Mouse (Mus musculus): Measurements from ENCODE around the gene Ros1. TPM values are rescaled to one million over a fixed set of nuclear protein-coding genes. Genes with fewer than 3 reads are reported as not detected.

The Ros1 gene
- polyA plus RNA-seq, 1 experiment from 2014 or later = not detected

DNA sequence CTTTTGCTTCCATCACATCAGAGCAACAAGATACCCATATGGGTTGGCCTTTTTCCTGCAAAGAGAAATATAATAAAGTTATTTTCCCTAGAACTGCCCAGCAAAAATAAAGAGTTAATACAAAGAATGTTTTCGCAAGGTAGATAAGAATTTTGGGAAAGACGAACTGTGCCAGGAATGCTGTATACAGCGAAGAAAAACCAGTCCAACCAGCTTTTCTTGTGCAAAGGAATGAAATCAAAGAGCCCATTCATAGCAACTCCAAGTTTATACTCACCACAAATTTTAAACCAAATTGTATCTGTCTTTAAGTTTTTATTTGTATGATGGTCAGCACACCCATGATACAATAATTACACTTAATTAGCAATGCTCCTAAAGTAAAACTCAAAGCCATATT, 24.6 kb upstream of the Ros1 start:
- Histone ChIP-seq H3K27ac (no peak overlapping the region), H3K4me2 (replicated peaks) (no peak overlapping the region), H3K9ac (no peak overlapping the region), H3K4me3 (replicated peaks; ENCODE audit: low read length) (no peak overlapping the region), H3K27me3 (ENCODE audit: control insufficient read depth, insufficient read depth, low read length) (no peaks in the 10 kb centered on the region), H3K9me3 (ENCODE audit: control insufficient read depth, low read length) (no peaks in the 10 kb centered on the region), H3K36me3 (replicated peaks; ENCODE audit: control insufficient read depth, insufficient read depth) (no peaks in the 10 kb centered on the region), H3K4me1 (replicated peaks; ENCODE audit: control insufficient read depth, insufficient read depth, low read length) (no peaks in the 10 kb centered on the region)
- no peak for ATAC-seq (ENCODE audit: low FRiP score)
- no peak for DNase-seq (ENCODE audit: low spot score)
- 77% methylated on average over 3 of the region's 3 CpGs for WGBS

DNA sequence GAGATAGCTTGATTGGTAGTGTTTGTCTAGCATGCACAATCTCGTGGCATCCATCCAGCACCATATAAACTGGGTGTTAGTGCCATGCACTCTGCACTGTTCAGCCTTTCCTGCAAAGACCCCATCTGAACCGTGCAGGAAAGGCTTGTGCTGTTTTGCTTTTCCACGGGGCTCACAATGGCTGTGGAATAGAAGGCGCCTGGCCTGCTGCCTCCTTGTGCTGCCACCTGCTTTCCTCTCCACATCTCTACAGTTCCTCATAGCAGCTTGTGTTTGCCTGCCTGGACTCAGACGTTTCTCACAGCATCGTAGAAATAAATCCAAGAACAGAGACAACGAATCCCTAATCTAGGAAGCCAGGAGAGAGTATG, 22.5 kb upstream of the Ros1 start:
- DNase-seq (ENCODE audit: low spot score) (no peak), ATAC-seq (ENCODE audit: low FRiP score) (peak; percentile 63; the same call in 1 of the 2 replicates)
- Histone ChIP-seq H3K9ac (no peak overlapping the region), H3K4me1 (replicated peaks; ENCODE audit: control insufficient read depth, insufficient read depth, low read length) (no peaks in the 10 kb centered on the region), H3K4me3 (replicated peaks; ENCODE audit: low read length) (no peak overlapping the region), H3K36me3 (replicated peaks; ENCODE audit: control insufficient read depth, insufficient read depth) (no peaks in the 10 kb centered on the region), H3K27ac (no peak overlapping the region), H3K4me2 (replicated peaks) (no peak overlapping the region), H3K27me3 (ENCODE audit: control insufficient read depth, insufficient read depth, low read length) (no peaks in the 10 kb centered on the region), H3K9me3 (ENCODE audit: control insufficient read depth, low read length) (no peaks in the 10 kb centered on the region)
- WGBS = 54% methylated on average over 7 of the region's 7 CpGs

- Histone ChIP-seq H3K4me2 (replicated peaks) (no peak overlapping the region), H3K9me3 (ENCODE audit: control insufficient read depth, low read length) (no peaks in the 10 kb centered on the region), H3K27me3 (ENCODE audit: control insufficient read depth, insufficient read depth, low read length) (no peaks in the 10 kb centered on the region), H3K4me1 (replicated peaks; ENCODE audit: control insufficient read depth, insufficient read depth, low read length) (no peaks in the 10 kb centered on the region), H3K4me3 (replicated peaks; ENCODE audit: low read length) (no peak overlapping the region), H3K36me3 (replicated peaks; ENCODE audit: control insufficient read depth, insufficient read depth) (no peaks in the 10 kb centered on the region), H3K9ac (no peak overlapping the region), H3K27ac (no peak overlapping the region)
- ATAC-seq (ENCODE audit: low FRiP score) (peak; percentile 76; the same call in 1 of the 2 replicates), DNase-seq (ENCODE audit: low spot score) (peak; percentile 75)
- 27% methylated on average over 7 of the region's 7 CpGs for WGBS
These were observed 21.9 kb upstream of the Ros1 start for GRCm38 (mm10) chr10:52216797-52217563.

DNA sequence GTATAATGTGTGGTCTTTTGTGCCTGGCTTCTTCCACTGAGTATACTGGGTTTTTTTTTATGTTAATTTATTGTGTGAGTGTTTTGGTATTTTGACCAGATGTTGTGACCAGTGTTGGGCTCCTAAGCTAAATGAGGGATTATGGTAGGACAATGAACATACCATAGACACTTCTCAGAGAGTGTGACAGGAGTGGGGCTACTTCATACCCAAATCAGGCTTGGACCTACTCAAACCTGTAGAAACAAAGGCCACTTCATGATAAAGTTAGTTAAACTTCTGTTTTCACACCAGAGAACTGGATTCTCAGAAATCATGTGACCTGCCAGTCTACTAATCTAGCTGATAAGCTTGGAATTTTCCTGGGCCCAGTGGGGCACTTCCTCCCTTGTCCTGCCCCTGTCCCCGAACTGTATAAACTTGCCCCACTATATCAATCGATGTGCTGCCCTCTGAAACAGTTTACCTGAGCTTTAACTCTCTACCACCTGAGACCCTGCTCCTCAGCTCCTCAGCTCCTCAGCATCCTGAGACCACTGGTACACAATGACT, 20.3 kb upstream of the Ros1 start:
- Histone ChIP-seq H3K4me2 (replicated peaks) (no peak overlapping the region), H3K4me1 (replicated peaks; ENCODE audit: control insufficient read depth, insufficient read depth, low read length) (no peaks in the 10 kb centered on the region), H3K9me3 (ENCODE audit: control insufficient read depth, low read length) (no peaks in the 10 kb centered on the region), H3K27ac (no peak overlapping the region), H3K9ac (no peak overlapping the region), H3K4me3 (replicated peaks; ENCODE audit: low read length) (no peak overlapping the region), H3K36me3 (replicated peaks; ENCODE audit: control insufficient read depth, insufficient read depth) (no peaks in the 10 kb centered on the region), H3K27me3 (ENCODE audit: control insufficient read depth, insufficient read depth, low read length) (no peaks in the 10 kb centered on the region)
- ATAC-seq (ENCODE audit: low FRiP score) (no peak), DNase-seq (ENCODE audit: low spot score) (no peak)
- 58% methylated on average over 2 of the region's 2 CpGs for WGBS

GRCm38 (mm10) chr10:52204006-52204405, 9.0 kb upstream of the Ros1 start:
- no peak for DNase-seq (ENCODE audit: low spot score)
- WGBS = 77% methylated on average over 2 of the region's 2 CpGs
- no peak for ATAC-seq (ENCODE audit: low FRiP score)
- Histone ChIP-seq H3K27ac (no peak overlapping the region), H3K36me3 (replicated peaks; ENCODE audit: control insufficient read depth, insufficient read depth) (no peaks in the 10 kb centered on the region), H3K4me1 (replicated peaks; ENCODE audit: control insufficient read depth, insufficient read depth, low read length) (no peaks in the 10 kb centered on the region), H3K4me3 (replicated peaks; ENCODE audit: low read length) (no peak overlapping the region), H3K27me3 (ENCODE audit: control insufficient read depth, insufficient read depth, low read length) (no peaks in the 10 kb centered on the region), H3K4me2 (replicated peaks) (no peak overlapping the region), H3K9me3 (ENCODE audit: control insufficient read depth, low read length) (no peaks in the 10 kb centered on the region), H3K9ac (no peak overlapping the region)

DNA sequence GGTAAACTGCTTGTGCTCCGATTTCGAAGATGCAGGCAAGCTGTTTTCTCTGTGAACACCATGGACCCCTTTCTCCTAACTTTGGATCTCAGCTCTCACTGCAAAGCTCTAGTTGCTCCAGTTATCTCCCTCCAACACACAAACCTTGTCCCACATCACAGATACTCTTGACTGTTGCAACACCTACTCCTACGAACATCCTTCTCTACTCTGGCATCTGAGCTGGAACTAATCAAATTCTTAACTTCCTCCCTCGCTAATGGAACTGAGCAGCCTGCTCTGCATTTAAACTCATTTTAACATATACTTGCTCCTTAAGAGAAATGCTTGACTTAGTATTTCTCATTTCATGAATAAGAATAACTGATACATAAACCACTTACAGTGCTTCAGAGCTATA, 9.1 kb downstream of the Ros1 start:
- ATAC-seq (ENCODE audit: low FRiP score) (no peak), DNase-seq (ENCODE audit: low spot score) (no peak)
- Histone ChIP-seq H3K4me1 (replicated peaks; ENCODE audit: control insufficient read depth, insufficient read depth, low read length) (no peaks in the 10 kb centered on the region), H3K9ac (no peak overlapping the region), H3K27me3 (ENCODE audit: control insufficient read depth, insufficient read depth, low read length) (no peaks in the 10 kb centered on the region), H3K9me3 (ENCODE audit: control insufficient read depth, low read length) (no peaks in the 10 kb centered on the region), H3K4me2 (replicated peaks) (no peak overlapping the region), H3K36me3 (replicated peaks; ENCODE audit: control insufficient read depth, insufficient read depth) (no peaks in the 10 kb centered on the region), H3K27ac (no peak overlapping the region), H3K4me3 (replicated peaks; ENCODE audit: low read length) (no peak overlapping the region)
- 91% methylated on average over 4 of the region's 4 CpGs for WGBS

GRCm38 (mm10) chr10:52182878-52183277, 12.2 kb downstream of the Ros1 start:
- 91% methylated on average over 3 of the region's 3 CpGs for WGBS
- ATAC-seq (ENCODE audit: low FRiP score) = no peak
- H3K27me3 ChIP-seq (ENCODE audit: control insufficient read depth, insufficient read depth, low read length) = no peaks in the 10 kb centered on the region
- DNase-seq (ENCODE audit: low spot score) = no peak
- H3K9ac ChIP-seq = no peak overlapping the region
- H3K4me1 ChIP-seq (replicated peaks; ENCODE audit: control insufficient read depth, insufficient read depth, low read length) = no peaks in the 10 kb centered on the region
- H3K9me3 ChIP-seq (ENCODE audit: control insufficient read depth, low read length) = no peaks in the 10 kb centered on the region
- H3K36me3 ChIP-seq (replicated peaks; ENCODE audit: control insufficient read depth, insufficient read depth) = no peaks in the 10 kb centered on the region
- no peak overlapping the region for H3K4me2 ChIP-seq (replicated peaks)
- H3K4me3 ChIP-seq (replicated peaks; ENCODE audit: low read length) = no peak overlapping the region
- H3K27ac ChIP-seq = no peak overlapping the region

GRCm38 (mm10) chr10:52174376-52174775, 20.7 kb downstream of the Ros1 start:
- no peak for ATAC-seq (ENCODE audit: low FRiP score)
- H3K9ac ChIP-seq = no peak overlapping the region

DNA sequence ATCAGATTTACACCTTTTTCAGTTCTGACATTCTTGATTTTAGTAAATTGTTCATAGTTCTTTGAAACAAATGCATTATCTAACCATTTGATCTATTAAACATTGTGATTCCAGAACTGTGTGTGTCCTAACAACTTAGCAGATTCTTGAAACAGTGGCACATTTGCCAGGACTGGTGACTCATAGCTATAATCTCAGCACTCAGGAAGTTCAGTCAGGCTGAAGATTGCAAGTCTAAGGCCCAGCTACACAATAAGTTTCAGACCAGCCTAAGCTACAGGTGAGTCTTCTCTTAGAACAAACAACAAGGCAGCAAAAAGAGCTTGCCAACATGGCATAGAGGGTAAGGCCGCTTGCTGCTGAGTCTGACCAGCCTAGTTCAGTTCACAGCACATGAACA, 24.6 kb downstream of the Ros1 start:
- no peaks in the 10 kb centered on the region for H3K36me3 ChIP-seq (replicated peaks; ENCODE audit: control insufficient read depth, insufficient read depth)
- WGBS = 92% methylated on average over 1 of the region's 1 CpGs
- ATAC-seq (ENCODE audit: low FRiP score) = no peak

More at GRCm38 (mm10) chr10:52174376-52174775, 20.7 kb downstream of the Ros1 start:
- WGBS = 72% methylated on average over 4 of the region's 4 CpGs
- H3K36me3 ChIP-seq (replicated peaks; ENCODE audit: control insufficient read depth, insufficient read depth) = no peaks in the 10 kb centered on the region
- H3K4me1 ChIP-seq (replicated peaks; ENCODE audit: control insufficient read depth, insufficient read depth, low read length) = no peaks in the 10 kb centered on the region
- H3K4me3 ChIP-seq (replicated peaks; ENCODE audit: low read length) = no peak overlapping the region
- no peaks in the 10 kb centered on the region for H3K27me3 ChIP-seq (ENCODE audit: control insufficient read depth, insufficient read depth, low read length)
- H3K4me2 ChIP-seq (replicated peaks) = no peak overlapping the region
- no peak for DNase-seq (ENCODE audit: low spot score)
- H3K9me3 ChIP-seq (ENCODE audit: control insufficient read depth, low read length) = no peaks in the 10 kb centered on the region
- H3K27ac ChIP-seq = no peak overlapping the region

More for the DNA sequence above, 24.6 kb downstream of the Ros1 start:
- Histone ChIP-seq H3K9ac (no peak overlapping the region), H3K4me2 (replicated peaks) (no peak overlapping the region), H3K4me1 (replicated peaks; ENCODE audit: control insufficient read depth, insufficient read depth, low read length) (no peaks in the 10 kb centered on the region), H3K4me3 (replicated peaks; ENCODE audit: low read length) (no peak overlapping the region), H3K9me3 (ENCODE audit: control insufficient read depth, low read length) (no peaks in the 10 kb centered on the region), H3K27me3 (ENCODE audit: control insufficient read depth, insufficient read depth, low read length) (no peaks in the 10 kb centered on the region), H3K27ac (no peak overlapping the region)
- peak; percentile 18 for DNase-seq (ENCODE audit: low spot score)
